Mouse (Mus musculus): ENCODE measurements at regions not wholly inside any gene's neighbourhood (a gene's known extent, or its start where the extent isn't known, plus 50 kb on each side); places are given as distances from the start of the nearest gene placed in this dataset.
A peak's percentile ranks its signal among the peaks of the same experiment; 100 is the strongest.

GRCm38 (mm10) chr9:50102766-50103165, 242.0 kb downstream of the Rpl10-ps3 start:
- Histone ChIP-seq H3K36me3 (ENCODE audit: insufficient read depth, low read length) (no peaks in the 10 kb centered on the region), H3K27me3 (ENCODE audit: insufficient read depth, low read length) (no peaks in the 10 kb centered on the region), H3K4me1 (ENCODE audit: insufficient read depth, low read length) (no peaks in the 10 kb centered on the region), H3K9ac (replicated peaks; ENCODE audit: low read length) (no peak overlapping the region), H3K4me3 (ENCODE audit: low read length) (no peak overlapping the region), H3K9me3 (ENCODE audit: low read length) (no peaks in the 10 kb centered on the region), H3K4me2 (replicated peaks; ENCODE audit: low read depth, low read length) (no peak overlapping the region), H3K27ac (ENCODE audit: low read length) (no peak overlapping the region)
- ATAC-seq (ENCODE audit: low FRiP score, low TSS enrichment): no peak
- WGBS: 57% methylated on average over 1 of the region's 1 CpGs

GRCm38 (mm10) chr9:50101061-50101460, 243.7 kb downstream of the Rpl10-ps3 start:
- Histone ChIP-seq H3K36me3 (ENCODE audit: insufficient read depth, low read length) (no peaks in the 10 kb centered on the region), H3K4me1 (ENCODE audit: insufficient read depth, low read length) (no peaks in the 10 kb centered on the region), H3K9me3 (ENCODE audit: low read length) (no peaks in the 10 kb centered on the region), H3K27me3 (ENCODE audit: insufficient read depth, low read length) (no peaks in the 10 kb centered on the region), H3K27ac (ENCODE audit: low read length) (no peak overlapping the region), H3K4me2 (replicated peaks; ENCODE audit: low read depth, low read length) (no peak overlapping the region), H3K9ac (replicated peaks; ENCODE audit: low read length) (no peak overlapping the region), H3K4me3 (ENCODE audit: low read length) (no peak overlapping the region)
- WGBS: 78% methylated on average over 1 of the region's 1 CpGs
- no peak for ATAC-seq (ENCODE audit: low FRiP score, low TSS enrichment)

GRCm38 (mm10) chr9:50090968-50091367, 253.8 kb downstream of the Rpl10-ps3 start:
- no peaks in the 10 kb centered on the region for H3K9me3 ChIP-seq (ENCODE audit: low read length)
- H3K9ac ChIP-seq (replicated peaks; ENCODE audit: low read length): no peak overlapping the region
- H3K36me3 ChIP-seq (ENCODE audit: insufficient read depth, low read length): no peaks in the 10 kb centered on the region
- H3K27me3 ChIP-seq (ENCODE audit: insufficient read depth, low read length): no peaks in the 10 kb centered on the region
- H3K4me1 ChIP-seq (ENCODE audit: insufficient read depth, low read length): no peaks in the 10 kb centered on the region
- H3K4me2 ChIP-seq (replicated peaks; ENCODE audit: low read depth, low read length): no peak overlapping the region
- WGBS: 77% methylated on average over 8 of the region's 8 CpGs
- H3K4me3 ChIP-seq (ENCODE audit: low read length): no peak overlapping the region
- H3K27ac ChIP-seq (ENCODE audit: low read length): no peak overlapping the region
- ATAC-seq (ENCODE audit: low FRiP score, low TSS enrichment): no peak

- WGBS: 78% methylated on average over 3 of the region's 3 CpGs
- no peak overlapping the region for H3K4me3 ChIP-seq (ENCODE audit: low read length)
- H3K27ac ChIP-seq (ENCODE audit: low read length): no peak overlapping the region
- no peaks in the 10 kb centered on the region for H3K36me3 ChIP-seq (ENCODE audit: insufficient read depth, low read length)
- no peak overlapping the region for H3K4me2 ChIP-seq (replicated peaks; ENCODE audit: low read depth, low read length)
- ATAC-seq (ENCODE audit: low FRiP score, low TSS enrichment): no peak
- no peaks in the 10 kb centered on the region for H3K9me3 ChIP-seq (ENCODE audit: low read length)
- H3K27me3 ChIP-seq (ENCODE audit: insufficient read depth, low read length): no peaks in the 10 kb centered on the region
- H3K4me1 ChIP-seq (ENCODE audit: insufficient read depth, low read length): no peaks in the 10 kb centered on the region
- no peak overlapping the region for H3K9ac ChIP-seq (replicated peaks; ENCODE audit: low read length)
Observed at GRCm38 (mm10) chr9:50089916-50090315, 254.9 kb downstream of the Rpl10-ps3 start.

DNA sequence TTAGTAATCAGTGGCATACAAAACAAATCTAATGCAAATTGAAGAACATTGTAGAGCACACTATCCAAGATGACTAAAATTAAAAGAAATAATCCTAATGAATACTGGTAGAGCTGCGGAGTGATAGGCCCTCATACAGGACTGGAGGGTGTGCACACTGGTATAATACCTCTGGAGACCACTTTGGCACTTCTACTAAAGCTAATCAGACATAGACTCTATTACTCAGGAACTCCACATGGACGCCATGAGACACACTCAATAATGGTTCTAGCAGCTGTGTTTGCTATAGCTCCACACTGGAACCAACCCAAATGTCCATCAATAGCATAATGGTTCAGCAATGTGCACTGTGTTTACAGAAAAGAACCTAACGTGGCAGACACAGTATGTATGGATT, 264.6 kb downstream of the Rpl10-ps3 start:
- ATAC-seq (ENCODE audit: low FRiP score, low TSS enrichment): no peak
- Histone ChIP-seq H3K4me3 (ENCODE audit: low read length) (no peak overlapping the region), H3K27me3 (ENCODE audit: insufficient read depth, low read length) (no peaks in the 10 kb centered on the region), H3K36me3 (ENCODE audit: insufficient read depth, low read length) (no peaks in the 10 kb centered on the region), H3K27ac (ENCODE audit: low read length) (no peak overlapping the region), H3K9me3 (ENCODE audit: low read length) (no peaks in the 10 kb centered on the region), H3K9ac (replicated peaks; ENCODE audit: low read length) (no peak overlapping the region), H3K4me1 (ENCODE audit: insufficient read depth, low read length) (no peaks in the 10 kb centered on the region), H3K4me2 (replicated peaks; ENCODE audit: low read depth, low read length) (no peak overlapping the region)
- 81% methylated on average over 3 of the region's 3 CpGs for WGBS

GRCm38 (mm10) chr9:50068576-50068975, 269.9 kb upstream of the Ncam1 start:
- H3K36me3 ChIP-seq (ENCODE audit: insufficient read depth, low read length): no peaks in the 10 kb centered on the region
- H3K27ac ChIP-seq (ENCODE audit: low read length): no peak overlapping the region
- no peaks in the 10 kb centered on the region for H3K4me1 ChIP-seq (ENCODE audit: insufficient read depth, low read length)
- ATAC-seq (ENCODE audit: low FRiP score, low TSS enrichment): no peak
- 66% methylated on average over 2 of the region's 2 CpGs for WGBS
- H3K9me3 ChIP-seq (ENCODE audit: low read length): no peaks in the 10 kb centered on the region
- H3K27me3 ChIP-seq (ENCODE audit: insufficient read depth, low read length): no peaks in the 10 kb centered on the region
- H3K4me3 ChIP-seq (ENCODE audit: low read length): no peak overlapping the region
- H3K4me2 ChIP-seq (replicated peaks; ENCODE audit: low read depth, low read length): no peak overlapping the region
- H3K9ac ChIP-seq (replicated peaks; ENCODE audit: low read length): no peak overlapping the region

- 48% methylated on average over 3 of the region's 3 CpGs for WGBS
- H3K4me3 ChIP-seq (ENCODE audit: low read length): no peak overlapping the region
- no peak overlapping the region for H3K4me2 ChIP-seq (replicated peaks; ENCODE audit: low read depth, low read length)
- no peak overlapping the region for H3K27ac ChIP-seq (ENCODE audit: low read length)
- no peaks in the 10 kb centered on the region for H3K27me3 ChIP-seq (ENCODE audit: insufficient read depth, low read length)
- H3K9me3 ChIP-seq (ENCODE audit: low read length): no peaks in the 10 kb centered on the region
- no peaks in the 10 kb centered on the region for H3K36me3 ChIP-seq (ENCODE audit: insufficient read depth, low read length)
- no peak for ATAC-seq (ENCODE audit: low FRiP score, low TSS enrichment)
- H3K9ac ChIP-seq (replicated peaks; ENCODE audit: low read length): no peak overlapping the region
- no peaks in the 10 kb centered on the region for H3K4me1 ChIP-seq (ENCODE audit: insufficient read depth, low read length)
Observed at GRCm38 (mm10) chr9:50067729-50068225, 269.1 kb upstream of the Ncam1 start.

GRCm38 (mm10) chr9:50064505-50065229, 265.9 kb upstream of the Ncam1 start:
- Histone ChIP-seq H3K4me3 (ENCODE audit: low read length) (no peak overlapping the region), H3K9ac (replicated peaks; ENCODE audit: low read length) (no peak overlapping the region), H3K4me2 (replicated peaks; ENCODE audit: low read depth, low read length) (no peak overlapping the region), H3K36me3 (ENCODE audit: insufficient read depth, low read length) (no peaks in the 10 kb centered on the region), H3K4me1 (ENCODE audit: insufficient read depth, low read length) (no peaks in the 10 kb centered on the region), H3K9me3 (ENCODE audit: low read length) (no peaks in the 10 kb centered on the region), H3K27me3 (ENCODE audit: insufficient read depth, low read length) (no peaks in the 10 kb centered on the region), H3K27ac (ENCODE audit: low read length) (no peak overlapping the region)
- no peak for ATAC-seq (ENCODE audit: low FRiP score, low TSS enrichment)
- 68% methylated on average over 10 of the region's 10 CpGs for WGBS

DNA sequence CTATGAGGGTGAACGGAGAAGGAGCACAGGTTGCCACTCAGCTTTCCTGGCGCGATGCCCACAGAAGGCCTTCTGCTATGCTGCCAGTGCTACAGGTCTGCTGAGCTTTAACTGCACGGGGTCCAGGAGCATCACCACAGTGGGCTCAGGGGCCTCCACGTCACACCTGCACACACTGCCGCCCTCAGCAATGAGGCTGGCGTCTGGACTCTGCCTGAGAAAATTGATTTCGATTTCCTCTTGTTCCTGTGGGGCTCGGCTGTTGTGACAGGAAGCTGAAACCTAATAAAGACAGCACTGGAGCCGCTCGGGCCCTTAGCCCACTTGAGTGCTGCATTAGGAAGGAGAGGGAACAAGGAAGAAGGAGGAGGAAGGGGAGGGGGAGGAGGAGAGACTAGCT, 239.5 kb upstream of the Ncam1 start:
- Histone ChIP-seq H3K27ac (ENCODE audit: low read length) (no peak overlapping the region), H3K4me2 (replicated peaks; ENCODE audit: low read depth, low read length) (no peak overlapping the region), H3K4me1 (ENCODE audit: insufficient read depth, low read length) (no peaks in the 10 kb centered on the region), H3K9ac (replicated peaks; ENCODE audit: low read length) (no peak overlapping the region), H3K36me3 (ENCODE audit: insufficient read depth, low read length) (no peaks in the 10 kb centered on the region), H3K9me3 (ENCODE audit: low read length) (no peaks in the 10 kb centered on the region), H3K27me3 (ENCODE audit: insufficient read depth, low read length) (no peaks in the 10 kb centered on the region), H3K4me3 (ENCODE audit: low read length) (no peak overlapping the region)
- 32% methylated on average over 11 of the region's 11 CpGs for WGBS
- ATAC-seq (ENCODE audit: low FRiP score, low TSS enrichment): 0 out of 2 replicates have a peak, but pooled peaks have one; percentile 31

DNA sequence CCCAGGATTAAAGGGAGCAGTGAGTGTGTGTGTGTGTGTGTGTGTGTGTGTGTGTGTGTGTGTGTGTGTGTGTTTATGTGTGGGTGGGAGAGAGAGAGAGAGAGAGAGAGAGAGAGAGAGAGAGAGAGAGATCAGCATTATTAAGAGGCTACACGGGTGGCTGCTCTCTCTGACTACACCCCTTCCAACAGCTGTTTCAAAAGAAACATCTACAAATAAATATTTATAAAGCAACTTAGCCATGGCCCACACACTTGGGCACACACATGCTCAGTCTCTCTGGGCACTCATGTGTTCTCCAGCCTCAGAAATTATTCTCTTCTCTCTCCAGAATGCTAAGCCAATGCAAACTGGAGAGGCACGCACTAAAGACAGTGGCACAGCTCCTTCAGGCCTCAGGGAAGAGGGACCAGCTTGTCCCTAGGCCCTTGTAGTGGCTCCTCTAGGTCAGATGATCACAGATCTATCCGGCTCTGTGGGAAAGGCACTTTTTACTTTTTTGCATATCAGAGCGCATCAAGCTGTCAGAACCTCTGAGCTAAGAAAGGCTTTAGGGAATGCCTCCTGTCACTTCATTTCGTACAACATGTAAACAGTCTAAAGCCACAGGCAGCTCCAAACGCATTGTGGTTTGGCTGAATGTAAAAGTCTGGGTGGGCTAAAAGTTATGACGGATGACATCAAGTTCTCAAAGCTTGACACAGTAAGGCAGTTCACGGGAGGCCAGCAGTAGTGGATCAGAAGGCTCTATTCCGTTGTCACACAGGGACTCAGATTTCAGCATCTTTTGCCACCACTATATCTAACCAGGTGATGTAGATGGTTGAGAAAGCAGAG, 233.8 kb upstream of the Ncam1 start:
- Histone ChIP-seq H3K27me3 (ENCODE audit: insufficient read depth, low read length) (no peaks in the 10 kb centered on the region), H3K36me3 (ENCODE audit: insufficient read depth, low read length) (no peaks in the 10 kb centered on the region), H3K27ac (ENCODE audit: low read length) (no peak overlapping the region), H3K4me3 (ENCODE audit: low read length) (no peak overlapping the region), H3K4me2 (replicated peaks; ENCODE audit: low read depth, low read length) (no peak overlapping the region), H3K9me3 (ENCODE audit: low read length) (no peaks in the 10 kb centered on the region), H3K9ac (replicated peaks; ENCODE audit: low read length) (no peak overlapping the region), H3K4me1 (ENCODE audit: insufficient read depth, low read length) (peaks cover 7% of the 10 kb centered on the region; the same call in 1 of the 2 replicates)
- ATAC-seq (ENCODE audit: low FRiP score, low TSS enrichment): no peak
- 50% methylated on average over 9 of the region's 9 CpGs for WGBS

Data from kidney, embryonic 16.5 days (tissue).